Mouse (Mus musculus) heart, embryonic 10.5 days (tissue): ENCODE results near the gene Chil1. TPM values are rescaled to one million over a fixed set of nuclear protein-coding genes. Genes with fewer than 3 reads are reported as not detected.

Experiments used
- polyA plus RNA-seq: library from polyadenylated mRNA; unstranded; fragments of >200 nt; fragmentation: Nextera tagmentation; extraction: Ambion mirVana; gene quantifications from 2 replicates; pipeline ENCODE4 v1.2.1, GENCODE M21; 2016

The Chil1 gene
- polyA plus RNA-seq, 1 experiment from 2014 or later = 1.1 TPM

Other genes starting within 250 kb of the Chil1 start
- gene Fmod, start 144.9 kb upstream of the Chil1 start, polyA plus RNA-seq = 9.5 and 11.2 TPM in 2 replicates
- gene Btg2, start 103.1 kb upstream of the Chil1 start, polyA plus RNA-seq = 26.1 and 34.2 TPM in 2 replicates
- gene Chit1, start 70.9 kb upstream of the Chil1 start, polyA plus RNA-seq = 1.1 and 2.0 TPM in 2 replicates
- 0.33 and 0.43 TPM in 2 replicates for gene Mybph, start 11.3 kb downstream of the Chil1 start, polyA plus RNA-seq
- 8.0 and 8.1 TPM in 2 replicates for gene Adora1, start 53.3 kb downstream of the Chil1 start, polyA plus RNA-seq
- gene Myog, start 107.8 kb downstream of the Chil1 start, polyA plus RNA-seq = 0.86 and 2.3 TPM in 2 replicates
- gene Ppfia4, start 150.8 kb downstream of the Chil1 start, polyA plus RNA-seq = 8.5 and 16.0 TPM in 2 replicates
- gene Tmem183a, start 179.8 kb downstream of the Chil1 start, polyA plus RNA-seq = 81.9 and 95.9 TPM in 2 replicates
- not detected in 2 replicates for gene 4933406M09Rik, start 203.8 kb downstream of the Chil1 start, polyA plus RNA-seq
- 37.4 and 42.2 TPM in 2 replicates for gene Cyb5r1, start 223.4 kb downstream of the Chil1 start, polyA plus RNA-seq
- gene Adipor1, start 233.2 kb downstream of the Chil1 start, polyA plus RNA-seq = 91.3 and 119 TPM in 2 replicates